13 mouse cellular contexts compared by ENCODE assay signal in genomic region chr5:117999584-117999983, GRCm38 (mm10). TPM values are rescaled to one million over a fixed set of nuclear protein-coding genes. Genes with fewer than 3 reads are reported as not detected.
DNase-seq lines count a peak whose midpoint lies in the region.
"Had no signal": no experiment of that assay in that cellular context is flagged by ENCODE, and none has a peak within 500 bp of the region (broad histone marks: within the 10 kb centered on the region; RNA-seq: fewer than 3 reads in every experiment).

No protein-coding gene starts in this region.

- peak; percentile 42 to 44 for DNase-seq in cerebellum, adult 18-20 months
- DNase-seq in cerebellum, adult 9-11 months = no peak
- peak; percentile 51 to 58 for DNase-seq in frontal cortex, postnatal 36 days (ENCODE audit: low spot score in 2 of 2)
- DNase-seq in frontal cortex, postnatal 14 days (ENCODE audit: low spot score in 2 of 2) = no peak
- peak; percentile 72 for DNase-seq in right cerebral cortex, adult 18-20 months
- no peak for DNase-seq in right cerebral cortex, postnatal 14 days
- peak; percentile 53 for DNase-seq in retina, embryonic 14.5 days (ENCODE audit: low spot score)
- no peak for DNase-seq in adrenal gland, postnatal 14 days
- DNase-seq: adrenal gland, adult 8-10 months; heart, postnatal 4 days; kidney, adult 11 months; thymus, adult 2 months had no signal

RNA-seq across cellular contexts. Expression of gene Fbxo21, which starts 23.1 kb away (rescaled TPM):
- total RNA-seq in adrenal gland, postnatal 14 days (2021) = 77.8 and 121 TPM in 2 replicates

RNA-seq across cellular contexts. Expression of gene Tesc, which starts 28.0 kb away (rescaled TPM):
- 78.8 and 80.8 TPM in 2 replicates for total RNA-seq in adrenal gland, postnatal 14 days (2021)
- total RNA-seq: G1E had no signal

Comparison
In these comparisons a context has a peak if more than half of its experiments do, and no peak if none do; other contexts are left out.
1. DNase-seq: peak in cerebellum, adult 18-20 months (2 of 2), frontal cortex, postnatal 36 days (2 of 2), right cerebral cortex, adult 18-20 months (single experiment) and retina, embryonic 14.5 days (single experiment); none in cerebellum, adult 9-11 months (single experiment), frontal cortex, postnatal 14 days (0 of 2), right cerebral cortex, postnatal 14 days (single experiment) and adrenal gland, postnatal 14 days (single experiment).